Mouse (Mus musculus) hindbrain, embryonic 14.5 days (tissue): ENCODE measurements around the gene Gm6020. TPM values are rescaled to one million over a fixed set of nuclear protein-coding genes. Genes with fewer than 3 reads are reported as not detected.

Experiments used
- polyA plus RNA-seq: library from polyadenylated mRNA; unstranded; fragments of >200 nt; fragmentation: Nextera tagmentation; extraction: Ambion mirVana; gene quantifications from 2 replicates; pipeline ENCODE4 v1.2.1, GENCODE M21; 2014

The Gm6020 gene
- polyA plus RNA-seq, 1 experiment from 2014 or later: not detected

Other genes starting within 250 kb of the Gm6020 start
- gene Zfp950, start 43.0 kb upstream of the Gm6020 start, polyA plus RNA-seq: 45.0 and 45.3 TPM in 2 replicates
- gene Gm7102, start 7.6 kb upstream of the Gm6020 start, polyA plus RNA-seq: 0.13 and 0.33 TPM in 2 replicates
- gene Csf2ra, start 44.5 kb downstream of the Gm6020 start, polyA plus RNA-seq: 41.6 and 55.8 TPM in 2 replicates
- gene Gm21060, start 113.2 kb downstream of the Gm6020 start, polyA plus RNA-seq: not detected in 2 replicates